Mouse (Mus musculus): ENCODE results near the gene Dmrtc2.
"Not testable (repeated sequence)": the region's sequence is repeated elsewhere in the genome, so short reads cannot be mapped to it uniquely, and the experiment has no call there.

DNA sequence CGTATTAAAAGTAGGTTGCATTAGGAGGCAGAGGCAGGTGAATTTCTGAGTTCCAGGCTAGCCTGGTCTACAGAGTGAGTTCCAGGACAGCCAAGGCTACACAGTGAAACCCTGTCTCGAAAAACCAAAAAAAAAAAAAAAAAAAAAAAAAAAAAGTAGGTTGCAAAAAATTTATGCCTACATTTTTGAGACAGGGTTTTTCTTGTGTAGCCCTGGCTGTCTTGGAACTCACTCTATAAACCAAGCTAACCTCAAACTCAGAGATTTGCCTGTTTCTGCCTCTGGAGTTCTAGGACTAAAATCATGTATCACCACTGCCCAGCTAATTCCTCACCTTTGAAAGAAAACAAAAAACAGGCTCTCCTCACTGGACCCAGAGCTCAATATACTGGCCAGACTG lies 25.9 kb downstream of the Dmrtc2 start:
- not testable (repeated sequence) for TF ChIP-seq MXI1 (IDR thresholded peaks at IDR 0.05; ENCODE audit: low read depth, low read length); GATA1 (IDR thresholded peaks at IDR 0.05; ENCODE audit: low read depth, low read length); POLR2A (IDR thresholded peaks at IDR 0.05; ENCODE audit: control insufficient read depth in 1 of 2, insufficient read depth in 1 of 2, low read depth in 1 of 2, low read length in 2 of 2, poor library complexity in 1 of 2); POLR2AphosphoS2 (IDR thresholded peaks at IDR 0.05; ENCODE audit: low read length); E2F4 (IDR thresholded peaks at IDR 0.05; ENCODE audit: borderline replicate concordance, low read depth, low read length); NELFE (IDR thresholded peaks at IDR 0.05; ENCODE audit: low read depth, low read length); TBP (IDR thresholded peaks at IDR 0.05; ENCODE audit: low read depth, low read length); CTCF (IDR thresholded peaks at IDR 0.05 in 2 of 3, conservative IDR thresholded peaks at IDR 0.05 in 1 of 3; ENCODE audit: control insufficient read depth in 1 of 3, insufficient read depth in 1 of 3, low read depth in 2 of 3, low read length in 3 of 3, poor library complexity in 1 of 3, severe bottlenecking in 1 of 3); ELF1 (IDR thresholded peaks at IDR 0.05; ENCODE audit: low read depth, low read length); ETS1 (IDR thresholded peaks at IDR 0.05; ENCODE audit: low read depth, low read length); EP300 (IDR thresholded peaks at IDR 0.05; ENCODE audit: low read depth in 1 of 2, low read length in 2 of 2); CHD2 (IDR thresholded peaks at IDR 0.05; ENCODE audit: low read length); MAFK (IDR thresholded peaks at IDR 0.05; ENCODE audit: borderline replicate concordance, low read depth, low read length)
- TF ChIP-seq ZNF384 (IDR thresholded peaks at IDR 0.05; ENCODE audit: low read depth, low read length): 0 out of 2 replicates have a peak, but pooled peaks have one; percentile 10

Measured in MEL (cell line).